In the genomic region with DNA sequence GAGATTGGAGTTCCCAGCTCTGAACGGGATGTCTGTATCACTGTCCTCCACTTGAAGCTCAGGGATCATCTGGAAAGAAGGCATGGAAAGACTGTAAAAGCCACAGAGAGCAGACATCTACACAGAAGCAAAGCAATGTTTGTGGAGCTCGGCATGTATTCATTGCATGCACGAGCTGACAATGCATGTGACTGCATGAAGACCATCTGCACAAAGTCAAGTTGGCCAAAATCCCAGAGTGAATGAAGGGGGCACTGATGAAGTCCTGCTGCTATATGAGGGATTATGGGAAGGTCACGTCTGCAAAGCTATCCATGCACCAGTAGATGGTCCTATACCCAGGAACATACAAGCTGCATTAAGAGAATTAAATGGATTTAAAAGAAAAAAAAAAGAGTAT, we compare ENCODE assay signal across 21 mouse cellular contexts.
"Had no signal": no experiment of that assay in that cellular context is flagged by ENCODE, and none has a peak within 500 bp of the region (broad histone marks: within the 10 kb centered on the region; RNA-seq: fewer than 3 reads in every experiment).

No protein-coding gene starts in this region.

- H3K27me3 ChIP-seq: limb, embryonic 12.5 days; limb, embryonic 15.5 days; lung, embryonic 15.5 days; midbrain, embryonic 12.5 days had no signal

- ATAC-seq: intestine, postnatal 0 days; liver, postnatal 0 days; midbrain, embryonic 16.5 days had no signal

- H3K9ac ChIP-seq: limb, embryonic 12.5 days; limb, embryonic 15.5 days; liver, embryonic 14.5 days; liver, postnatal 0 days; lung, embryonic 15.5 days; midbrain, embryonic 12.5 days had no signal

- H3K4me2 ChIP-seq: limb, embryonic 12.5 days; limb, embryonic 15.5 days; liver, embryonic 11.5 days; lung, embryonic 15.5 days; midbrain, embryonic 12.5 days had no signal

- H3K27ac ChIP-seq: kidney, postnatal 0 days; layer of hippocampus, adult 2 months; limb, embryonic 12.5 days; limb, embryonic 15.5 days; liver, embryonic 14.5 days; lung, embryonic 15.5 days; midbrain, embryonic 12.5 days; stomach, postnatal 0 days had no signal

- H3K4me3 ChIP-seq: layer of hippocampus, adult 2 months; limb, embryonic 12.5 days; limb, embryonic 15.5 days; lung, embryonic 15.5 days; midbrain, embryonic 12.5 days had no signal

- DNase-seq: kidney, adult 2 months; kidney, postnatal 25 days; layer of hippocampus, adult 9-11 months; liver, postnatal 0 days; right cerebral cortex, adult 18-20 months; right cerebral cortex, postnatal 14 days; right cerebral cortex, postnatal 4 days; thymus, adult 2 months; thymus, postnatal 14 days; thymus, postnatal 4 days had no signal

- H3K9me3 ChIP-seq: limb, embryonic 12.5 days; limb, embryonic 15.5 days; lung, embryonic 15.5 days; midbrain, embryonic 12.5 days had no signal

- H3K36me3 ChIP-seq: limb, embryonic 12.5 days; limb, embryonic 15.5 days; lung, embryonic 15.5 days; midbrain, embryonic 12.5 days had no signal

- H3K4me1 ChIP-seq: limb, embryonic 15.5 days; lung, embryonic 15.5 days; midbrain, embryonic 12.5 days had no signal
